Mouse (Mus musculus) telencephalon, adult 2 months (tissue): ENCODE data around the gene Nucb1.
"Not testable (repeated sequence)": the region's sequence is repeated elsewhere in the genome, so short reads cannot be mapped to it uniquely, and the experiment has no call there.

Experiments
- DNase-seq: peaks from one replicate; pipeline ENCODE4 v3.0.0-alpha.2; 2011; ENCODE audit warnings: low read depth, low spot score

The Nucb1 gene

GRCm38 (mm10) chr7:45488293-45489204 is 21.7 kb downstream of the Nucb1 start, which contains the start of gene Dhdh:
Gene Dhdh, minus strand, starts transcription at chr7:45488805.
- DNase-seq: no peak

- no peak for DNase-seq
These were observed 22.3 kb downstream of the Nucb1 start for GRCm38 (mm10) chr7:45487861-45488292.

DNA sequence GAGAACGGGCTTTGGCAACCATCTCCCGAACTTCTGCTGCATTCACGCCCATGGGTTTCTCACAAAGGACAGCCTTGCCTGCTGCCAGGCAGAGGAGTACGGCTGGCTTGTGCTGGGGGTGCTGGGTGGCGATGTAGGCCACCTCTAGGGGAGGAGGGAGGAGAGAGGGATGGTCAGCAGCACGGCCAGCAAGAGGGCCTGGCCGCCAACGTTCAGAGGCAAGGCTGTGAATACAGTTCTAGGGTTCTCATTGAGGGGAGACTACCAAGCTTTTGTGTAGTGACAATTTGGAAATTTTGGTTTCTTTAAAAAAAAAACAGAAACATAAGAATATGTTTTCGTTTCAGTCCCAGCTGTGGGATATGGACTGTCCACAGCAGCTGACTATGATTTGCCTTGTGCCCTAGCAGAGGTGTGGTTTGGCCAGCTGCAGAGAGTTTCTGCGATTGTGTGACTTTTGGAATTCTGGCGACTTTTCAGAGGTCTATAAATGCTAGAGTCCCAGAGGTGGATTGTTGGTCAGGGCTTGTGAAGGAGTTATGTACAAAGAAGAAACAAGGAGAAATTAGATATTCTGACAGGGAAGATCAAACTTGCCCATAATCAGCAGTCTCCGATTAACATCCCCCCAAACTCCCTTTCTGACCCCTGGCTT is 23.3 kb downstream of the Nucb1 start, which contains the start of gene Gm45808:
Gm45808 (minus strand) TSS at position 51 of the 655 bp plus-strand sequence.
- no peak for DNase-seq

DNA sequence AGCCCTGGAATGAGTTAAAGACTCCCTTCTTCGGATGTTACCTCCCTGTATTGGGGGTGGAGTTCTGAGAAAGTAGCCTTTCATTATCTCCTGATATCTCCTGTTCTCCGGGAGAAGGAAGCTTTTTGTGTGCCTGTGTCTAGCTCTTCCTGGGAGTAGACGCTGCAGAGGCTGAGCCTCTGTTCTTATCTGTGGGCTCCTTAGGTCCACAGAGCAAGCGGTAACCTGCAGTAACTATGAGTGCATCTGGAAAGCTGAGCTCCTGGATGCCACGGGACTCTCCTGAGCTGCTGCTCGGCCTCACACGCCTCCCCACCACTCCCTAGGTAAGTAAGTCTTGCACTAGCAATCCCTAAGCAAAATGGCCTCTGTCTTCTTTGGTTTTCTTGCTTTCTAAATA is 24.0 kb downstream of the Nucb1 start:
- DNase-seq: no peak

DNA sequence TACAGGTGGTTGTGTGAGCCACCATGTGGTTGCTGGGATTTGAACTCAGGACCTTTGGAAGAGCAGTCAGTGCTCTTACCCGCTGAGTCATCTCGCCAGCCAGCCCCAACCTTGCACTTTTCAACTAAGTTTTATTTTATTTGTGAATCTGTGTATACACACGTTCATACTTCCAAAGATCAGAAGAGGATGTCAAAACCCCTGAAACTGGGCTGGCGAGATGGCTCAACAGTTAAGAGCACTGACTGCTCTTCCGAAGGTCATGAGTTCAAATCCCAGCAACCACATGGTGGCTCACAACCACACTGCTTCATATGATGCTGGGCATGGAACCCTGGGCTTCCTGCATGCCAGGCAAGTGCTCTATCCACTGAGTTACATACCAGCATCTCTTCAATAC is 25.2 kb downstream of the Nucb1 start:
- not testable (repeated sequence) for DNase-seq

GRCm38 (mm10) chr7:45482166-45482565 is 28.0 kb downstream of the Nucb1 start:
- no peak for DNase-seq

DNA sequence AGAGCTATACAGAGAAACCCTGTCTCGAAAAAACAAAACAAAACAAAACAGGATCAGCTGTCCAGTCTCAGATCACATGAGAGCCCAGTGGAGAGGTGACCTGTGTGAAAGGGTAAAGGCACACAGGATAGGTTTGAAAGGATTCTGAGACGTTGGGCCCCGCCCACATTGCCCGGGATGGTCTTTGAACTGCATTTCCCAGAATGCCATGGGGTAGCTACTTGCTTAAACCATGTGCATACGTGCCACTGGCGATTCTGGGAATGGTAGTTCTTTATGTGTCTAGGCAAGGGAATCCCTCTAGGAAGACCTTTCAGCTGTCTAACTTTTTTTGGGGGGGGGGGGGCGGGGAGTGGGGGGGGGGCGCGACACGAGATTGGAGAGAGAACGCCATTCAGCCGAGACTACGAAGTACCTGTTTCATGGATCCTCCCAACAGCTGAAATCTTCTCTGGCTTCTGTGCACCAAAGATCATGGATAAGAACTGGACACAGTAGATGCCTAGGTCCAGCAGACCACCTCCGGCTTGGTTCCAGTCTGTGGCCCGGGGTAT is 28.8 kb downstream of the Nucb1 start, which contains the start of gene Tulp2:
Tulp2 (plus strand) TSS at position 504 of the 554 bp plus-strand sequence.
- DNase-seq: no peak

DNA sequence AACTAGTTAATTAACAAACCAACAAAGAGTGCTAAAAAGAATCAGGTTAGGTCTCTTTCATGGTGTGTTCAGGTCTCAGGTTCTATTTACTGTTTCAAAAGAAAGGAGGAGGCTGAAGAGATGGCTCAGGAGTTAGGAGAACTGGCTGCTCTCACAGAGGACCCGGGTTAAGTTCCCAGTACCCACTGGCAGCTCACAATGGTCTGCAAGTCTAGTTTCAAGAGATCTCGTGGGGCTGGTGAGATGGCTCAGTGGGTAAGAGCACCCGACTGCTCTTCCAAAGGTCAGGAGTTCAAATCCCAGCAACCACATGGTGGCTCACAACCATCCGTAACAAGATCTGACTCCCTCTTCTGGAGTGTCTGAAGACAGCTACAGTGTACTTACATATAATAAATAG is 29.9 kb downstream of the Nucb1 start:
- not testable (repeated sequence) for DNase-seq

- DNase-seq: no peak
These were observed 31.4 kb downstream of the Nucb1 start for GRCm38 (mm10) chr7:45478774-45479173.

- no peak for DNase-seq
These were observed 33.2 kb downstream of the Nucb1 start for GRCm38 (mm10) chr7:45477003-45477402.

GRCm38 (mm10) chr7:45476453-45476852 is 33.8 kb downstream of the Nucb1 start:
- DNase-seq: no peak

DNA sequence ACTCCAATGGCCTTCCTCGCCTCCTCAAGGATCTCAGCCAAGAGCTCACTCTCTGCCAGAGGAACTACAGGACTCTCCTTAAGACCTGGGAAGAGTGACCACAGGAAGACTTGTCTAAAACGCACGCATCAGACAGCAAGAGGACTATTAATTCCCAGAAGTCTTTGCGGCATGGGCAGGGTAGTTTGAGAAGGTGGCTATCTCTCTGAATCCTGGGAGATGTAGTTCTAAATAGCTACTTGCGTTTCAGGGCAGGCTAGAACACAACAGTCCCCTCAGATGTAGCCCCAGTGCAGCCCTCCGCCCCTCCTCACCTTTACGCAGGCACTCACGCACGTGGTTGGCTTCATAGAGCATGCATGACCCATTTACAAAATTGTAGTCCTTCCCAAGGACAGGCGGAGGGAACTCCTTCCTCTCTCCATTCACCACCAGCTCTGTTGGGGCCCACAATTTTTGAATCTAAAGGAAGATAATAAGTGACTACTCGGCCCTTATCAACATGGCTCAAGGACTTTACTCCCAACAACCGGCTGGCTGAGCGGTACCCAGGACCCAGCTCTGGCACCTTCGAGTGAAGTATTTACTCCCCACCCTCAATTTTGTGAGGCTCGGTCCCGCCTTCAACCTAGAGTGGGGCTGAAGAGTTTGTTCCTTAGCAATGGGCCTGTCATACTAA is 34.8 kb downstream of the Nucb1 start:
- no peak for DNase-seq

GRCm38 (mm10) chr7:45470869-45471268 is 39.3 kb downstream of the Nucb1 start:
- no peak for DNase-seq

DNA sequence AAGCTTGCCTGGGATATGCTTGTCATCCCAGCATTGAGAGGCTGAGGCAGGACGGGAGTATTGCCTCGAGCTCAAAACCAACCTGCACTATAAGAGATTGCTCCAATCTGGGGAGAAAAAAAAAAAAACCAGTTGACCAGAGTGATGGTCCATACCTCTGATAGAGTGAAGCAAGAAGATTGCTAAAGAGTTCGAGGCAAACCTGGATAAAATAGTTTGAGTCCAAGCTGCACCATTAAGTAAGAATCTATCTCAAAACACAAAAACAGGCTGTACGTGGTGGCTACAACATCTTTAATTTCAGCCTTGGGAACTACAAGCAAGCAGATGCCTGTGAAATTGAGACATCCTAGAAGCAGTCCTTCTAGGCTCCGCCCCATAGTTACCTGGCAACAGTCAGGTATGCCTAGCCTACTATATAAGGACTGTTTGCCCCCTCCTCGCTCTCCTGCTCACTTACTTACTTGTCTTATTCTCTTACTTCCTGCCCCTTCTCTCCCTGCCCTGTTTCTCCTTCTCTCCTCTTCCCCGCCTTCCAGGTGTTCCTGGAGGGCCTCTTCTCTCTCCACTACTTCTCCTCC is 43.0 kb downstream of the Nucb1 start:
- no peak for DNase-seq

GRCm38 (mm10) chr7:45466283-45467089 is 43.7 kb downstream of the Nucb1 start, which contains the start of gene Bax:
Gene Bax, minus strand, starts transcription at chr7:45466898.
- DNase-seq: peak; percentile 90

DNA sequence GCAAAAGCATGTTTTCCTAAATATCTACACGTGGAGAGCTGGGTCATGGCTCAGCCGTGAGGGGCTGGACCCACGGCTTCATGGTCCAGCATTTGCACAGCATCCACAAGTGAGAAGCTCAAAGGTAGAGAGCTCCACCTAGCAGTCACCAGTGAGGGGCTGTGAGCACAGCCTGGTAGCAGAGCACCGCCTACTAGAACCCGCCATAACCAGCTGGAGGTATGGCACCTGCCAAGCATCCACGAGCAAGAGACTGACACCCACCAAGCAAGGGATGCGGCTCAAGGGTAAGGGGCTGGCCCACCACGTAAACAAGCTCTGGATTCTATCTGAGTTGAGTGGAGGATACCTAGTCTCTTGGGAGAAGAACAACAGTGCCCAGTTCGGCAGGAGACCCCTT is 44.7 kb downstream of the Nucb1 start:
- DNase-seq: no peak

GRCm38 (mm10) chr7:45465112-45465511 is 45.1 kb downstream of the Nucb1 start:
- DNase-seq: no peak

DNA sequence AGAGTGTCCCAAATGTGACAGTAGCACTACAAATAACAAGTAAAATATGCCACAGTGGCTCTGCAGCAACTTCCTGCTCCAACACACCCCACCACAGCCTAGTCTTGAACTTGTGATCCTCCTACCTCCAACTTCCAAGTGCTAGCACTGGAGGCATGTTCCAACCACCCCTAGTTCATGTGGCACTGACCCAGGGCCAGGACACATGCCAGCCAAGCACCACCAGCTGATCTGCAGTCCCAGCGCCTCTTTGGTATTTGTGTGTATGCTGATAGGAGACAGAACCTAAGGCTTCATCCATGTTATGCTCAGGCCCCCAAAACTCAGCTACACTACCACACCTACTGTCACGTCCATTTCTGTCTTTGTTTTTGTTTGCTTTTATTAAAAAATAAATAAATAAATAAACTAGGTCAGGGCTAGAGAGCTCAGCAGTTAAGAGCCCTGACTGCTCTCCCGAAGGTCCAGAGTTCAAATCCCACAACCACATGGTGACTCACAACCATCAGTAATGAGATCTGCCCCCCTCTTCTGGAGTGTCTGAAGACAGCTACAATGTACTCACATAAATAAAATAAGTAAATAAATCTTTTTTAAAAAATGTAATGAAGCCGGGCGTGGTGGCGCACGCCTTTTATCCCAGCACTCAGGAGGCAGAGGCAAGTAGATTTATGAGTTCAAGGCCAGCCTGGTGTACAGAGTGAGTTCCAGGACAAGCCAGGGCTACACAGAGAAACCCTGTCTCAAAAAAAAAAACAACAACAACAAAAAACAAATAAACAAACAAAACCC is 46.0 kb downstream of the Nucb1 start:
- DNase-seq: no peak

GRCm38 (mm10) chr7:45462868-45463267 is 47.3 kb downstream of the Nucb1 start:
- DNase-seq: not testable (repeated sequence)

DNA sequence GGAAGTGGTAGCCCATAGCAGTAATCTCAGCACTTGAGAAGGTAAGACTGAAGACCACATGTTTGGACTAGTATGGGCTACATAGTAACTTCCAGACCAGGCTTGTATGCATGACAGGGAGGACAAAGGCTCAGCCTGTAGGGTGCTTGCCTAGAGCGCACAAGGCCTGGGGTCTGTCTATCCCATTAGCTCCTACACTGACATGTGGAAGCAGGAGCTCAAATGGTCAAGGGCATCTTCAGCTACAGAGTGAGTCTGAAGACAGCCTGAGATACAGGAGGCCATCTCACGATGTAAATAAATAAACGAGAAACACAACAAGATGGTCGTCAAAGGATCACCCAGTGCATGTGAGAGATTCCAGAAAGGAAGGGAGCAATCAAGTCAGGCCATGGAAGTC is 47.9 kb downstream of the Nucb1 start:
- no peak for DNase-seq
